Mouse (Mus musculus) embryo, embryonic 11.5 days (tissue): ENCODE data around the gene Slc25a29.
A peak's percentile ranks its signal among the peaks of the same experiment; 100 is the strongest.
"Not testable (repeated sequence)": the region's sequence is repeated elsewhere in the genome, so short reads cannot be mapped to it uniquely, and the experiment has no call there.

Source experiments
- DNase-seq: peaks from one replicate; pipeline ENCODE4 v3.0.0-alpha.2; 2012; ENCODE audit warnings: low read depth, low spot score

Gene Slc25a29

DNA sequence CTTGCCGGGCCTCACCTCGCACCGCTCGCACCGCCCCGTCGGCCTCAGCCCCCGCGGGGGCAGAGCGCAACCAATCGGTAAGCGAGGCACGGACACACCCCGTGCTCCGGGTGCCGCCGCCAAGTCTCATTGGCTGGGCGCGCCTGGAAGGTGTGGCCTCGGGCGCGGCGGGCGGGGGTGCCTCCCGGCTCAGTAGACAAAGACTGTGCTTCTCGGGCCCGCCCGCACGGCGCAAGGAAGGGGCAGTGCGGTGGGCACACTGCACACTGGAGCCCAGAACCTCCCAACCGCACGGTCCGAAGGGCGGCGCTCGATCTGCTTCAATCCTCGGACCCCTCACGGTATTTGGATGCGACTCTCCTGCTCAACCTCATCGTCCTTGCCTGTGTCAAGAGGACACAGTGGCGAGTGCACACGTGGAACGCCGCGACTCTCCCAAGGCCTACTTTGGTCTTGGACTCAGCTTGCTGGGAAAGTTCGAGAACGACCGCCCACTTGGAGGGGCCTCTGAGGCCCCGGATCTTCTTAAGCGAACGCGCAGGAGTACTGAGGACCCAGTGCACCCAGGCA lies at the start of gene Slc25a29, which contains the start of gene Slc25a47:
TSS of gene Slc25a29 (minus strand) at position 44 of the 570 bp plus-strand sequence.
TSS of gene Slc25a47 (plus strand) at position 207 of the 570 bp plus-strand sequence.
- DNase-seq, result peak; percentile 92

- DNase-seq, result no peak
These were observed 47.1 kb upstream of the Slc25a29 start for GRCm38 (mm10) chr12:108882776-108883175.

DNA sequence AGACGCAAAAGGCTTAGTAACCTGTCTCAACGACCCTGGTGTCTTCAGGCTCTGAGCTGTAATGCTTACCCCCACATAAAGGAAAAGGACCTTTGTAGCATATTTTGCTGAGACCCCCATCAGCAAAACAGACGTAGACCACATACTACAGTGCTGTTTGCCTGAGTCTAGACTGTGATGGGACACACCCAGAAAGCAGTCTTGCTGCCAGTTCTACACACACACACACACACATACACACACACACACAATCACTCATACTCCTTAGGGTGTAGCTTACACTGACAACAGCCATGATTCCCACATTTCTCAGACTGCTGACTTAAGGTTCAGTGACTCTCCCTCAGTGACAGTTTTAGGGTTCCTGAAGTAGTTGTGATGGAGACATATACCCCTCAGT lies 45.5 kb upstream of the Slc25a29 start:
- no peak for DNase-seq

DNA sequence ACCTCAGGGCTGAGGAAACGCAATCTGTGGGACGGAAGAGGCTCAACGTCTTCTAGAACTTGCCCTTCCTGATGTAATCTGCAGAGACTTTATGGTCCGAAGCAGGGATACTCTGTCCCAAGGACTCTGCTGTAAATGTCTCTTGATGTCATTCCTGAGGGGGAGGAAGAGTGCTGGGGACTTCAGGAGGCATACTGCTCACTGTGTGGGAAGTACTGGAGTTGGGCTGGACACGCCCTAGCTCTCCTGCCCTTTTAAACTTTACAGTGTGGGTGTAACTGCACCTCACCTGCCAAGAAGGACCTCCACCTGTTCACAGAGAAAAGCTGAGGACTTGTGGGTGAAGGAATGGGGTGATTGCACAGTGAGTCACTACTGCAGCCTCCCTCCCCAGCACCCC lies 44.9 kb upstream of the Slc25a29 start:
- no peak for DNase-seq

GRCm38 (mm10) chr12:108879138-108879537 lies 43.5 kb upstream of the Slc25a29 start:
- DNase-seq, result no peak

DNA sequence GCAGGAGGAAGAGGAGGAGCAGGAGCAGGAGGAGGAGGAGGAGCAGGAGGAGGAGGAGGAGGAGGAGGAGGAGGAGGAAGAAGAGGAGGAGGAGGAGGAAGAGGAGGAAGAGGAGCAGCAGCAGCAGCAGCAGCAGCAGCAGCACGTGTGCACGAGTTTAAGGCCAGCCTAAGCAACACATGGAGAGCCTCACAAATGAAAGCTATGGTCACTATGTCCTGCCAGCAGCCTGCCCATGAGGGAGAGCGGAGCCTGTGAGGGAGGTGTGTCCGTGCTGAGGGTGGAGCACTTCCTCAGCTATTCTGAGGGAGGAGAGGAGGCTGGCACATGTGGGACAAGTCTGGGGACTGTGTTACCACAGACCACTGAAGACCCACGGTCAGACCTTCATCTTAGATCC lies 37.4 kb upstream of the Slc25a29 start:
- no peak for DNase-seq

DNA sequence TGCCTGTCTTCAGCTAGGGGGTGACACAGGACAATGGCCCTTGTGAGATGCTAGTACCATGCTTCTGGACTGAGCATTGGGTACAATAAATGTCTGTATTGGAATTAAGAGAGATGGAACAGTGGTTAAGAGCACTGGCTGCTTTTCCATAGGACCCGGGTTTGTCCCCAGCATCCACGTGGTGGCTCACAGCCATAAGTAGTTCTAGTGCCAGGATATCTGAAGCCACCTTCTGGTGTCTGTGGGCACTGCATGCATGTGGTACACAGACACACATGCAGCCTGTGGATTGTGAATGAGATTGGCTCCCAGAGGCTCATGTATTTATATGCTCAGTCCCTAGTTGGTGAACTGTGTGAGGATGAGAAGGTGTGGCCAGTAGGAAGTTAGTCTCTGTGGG lies 33.9 kb upstream of the Slc25a29 start:
- no peak for DNase-seq

GRCm38 (mm10) chr12:108865007-108865494 lies 29.4 kb upstream of the Slc25a29 start:
- no peak for DNase-seq

- no peak for DNase-seq
These were observed 22.8 kb upstream of the Slc25a29 start for GRCm38 (mm10) chr12:108858486-108858885.

DNA sequence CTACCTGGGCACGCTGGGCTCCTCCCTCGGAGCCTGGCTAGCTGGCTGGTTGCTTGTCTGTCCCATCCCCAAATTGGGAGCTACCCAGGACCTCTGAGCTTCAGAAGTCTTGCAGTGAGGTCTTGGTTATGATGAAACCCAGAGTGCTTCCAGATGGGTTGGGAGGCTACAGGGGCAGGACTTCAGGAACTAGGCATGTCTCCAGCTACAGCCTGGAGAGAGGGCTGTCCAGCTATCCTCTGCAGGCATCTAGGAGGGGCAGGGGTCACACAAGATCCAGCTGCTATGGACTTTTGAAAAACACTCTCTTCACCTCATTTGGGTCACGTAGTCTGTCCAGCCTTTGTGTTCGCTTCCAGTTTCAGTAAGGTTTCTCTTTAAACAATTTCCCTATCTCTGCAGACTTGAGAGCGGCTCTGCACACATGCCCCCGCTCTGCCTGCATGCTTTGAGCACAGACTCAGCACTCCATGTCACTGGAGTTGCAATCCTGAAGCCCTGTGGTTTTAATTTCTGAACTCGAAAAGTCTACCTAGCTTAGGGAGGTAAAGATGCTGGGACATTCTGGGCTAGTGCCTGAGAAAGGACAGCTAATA lies 22.0 kb upstream of the Slc25a29 start:
- no peak for DNase-seq

DNA sequence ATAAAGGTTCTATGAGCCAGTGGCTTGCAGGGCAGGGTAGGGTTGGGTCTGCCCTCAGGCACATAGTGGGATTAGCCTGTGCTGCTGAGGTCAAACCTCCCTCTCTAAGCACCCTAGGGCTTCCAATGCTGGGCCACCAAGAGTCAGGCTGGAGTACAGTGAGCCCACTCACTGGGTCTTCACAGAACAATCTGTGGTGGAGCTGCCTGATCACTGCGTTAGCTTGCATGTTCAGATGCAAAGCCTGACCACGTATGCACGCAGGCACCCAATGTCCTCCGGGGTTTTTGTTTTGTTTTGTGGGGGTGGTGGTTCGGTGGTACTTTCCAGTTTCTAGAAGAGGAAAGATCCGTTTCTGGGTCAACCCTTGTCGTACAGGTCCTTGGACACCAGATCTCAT lies 21.4 kb upstream of the Slc25a29 start:
- DNase-seq, result no peak

GRCm38 (mm10) chr12:108856186-108856585 lies 20.5 kb upstream of the Slc25a29 start:
- DNase-seq, result no peak

DNA sequence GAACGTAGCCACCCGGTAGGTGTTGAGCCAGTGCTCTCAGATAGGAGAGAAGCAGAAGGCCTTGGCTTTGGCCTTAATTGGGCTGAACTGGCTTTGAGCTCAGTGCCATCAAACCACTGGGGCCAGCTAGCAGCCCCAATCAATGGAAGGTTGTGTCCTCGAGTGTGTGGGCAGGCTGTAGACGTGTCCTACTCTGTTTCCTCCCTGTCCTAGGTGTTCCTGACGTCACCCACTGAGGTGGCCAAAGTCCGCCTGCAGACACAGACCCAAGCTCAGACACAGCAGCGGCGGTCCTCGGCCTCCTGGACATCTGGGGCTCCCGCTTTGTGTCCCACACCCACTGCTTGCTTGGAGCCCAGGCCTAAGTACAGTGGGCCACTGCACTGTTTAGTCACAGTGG lies 19.4 kb upstream of the Slc25a29 start:
- DNase-seq, result no peak

GRCm38 (mm10) chr12:108852822-108853221 lies 17.1 kb upstream of the Slc25a29 start:
- DNase-seq, result no peak

- DNase-seq, result no peak
These were observed 15.2 kb upstream of the Slc25a29 start for GRCm38 (mm10) chr12:108850886-108851285.

DNA sequence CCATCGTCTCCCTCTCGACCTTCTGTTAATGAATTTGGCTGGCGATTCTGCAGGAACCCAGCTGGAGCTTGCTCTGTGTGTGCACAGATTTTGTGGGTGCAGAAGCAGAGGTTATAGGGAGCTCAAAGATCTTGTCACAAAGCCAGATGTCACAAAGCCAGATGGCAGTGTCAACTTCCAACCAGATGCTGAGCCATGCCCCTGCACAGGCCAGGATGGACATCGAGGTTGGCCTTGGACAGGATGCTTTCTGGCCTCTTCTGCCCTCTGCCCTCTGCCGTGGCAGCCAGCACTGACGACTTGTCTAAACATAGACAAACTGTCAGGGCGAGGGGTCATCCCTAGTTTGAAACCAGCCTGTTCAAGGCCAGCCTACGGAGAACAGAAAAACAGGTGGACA lies 14.4 kb upstream of the Slc25a29 start:
- DNase-seq, result no peak

DNA sequence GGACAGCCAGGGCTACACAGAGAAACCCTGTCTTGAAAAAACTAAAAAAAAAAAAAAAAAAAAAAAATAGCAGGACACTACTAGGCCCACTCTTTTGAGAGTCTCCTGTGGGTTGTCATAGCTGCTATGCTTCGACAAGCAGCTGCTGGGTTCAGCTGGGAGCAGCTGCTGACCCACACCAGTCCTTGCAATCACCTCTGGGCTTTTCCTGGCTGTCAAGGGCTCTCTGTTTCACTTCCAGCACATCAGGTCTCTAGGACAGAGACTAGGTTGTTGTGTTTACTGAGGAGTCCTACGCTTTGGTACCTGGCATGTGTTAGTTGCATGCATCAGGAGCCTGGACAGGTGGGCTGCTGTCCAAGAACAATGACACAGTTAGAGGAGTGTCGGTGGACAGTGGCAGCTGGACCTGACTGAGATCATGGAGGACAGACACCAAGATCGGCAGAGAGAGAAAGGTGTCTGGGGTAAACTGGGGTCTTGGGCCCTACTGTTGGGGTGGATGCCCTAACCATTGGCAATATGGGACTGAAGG lies 13.9 kb upstream of the Slc25a29 start:
- no peak for DNase-seq

DNA sequence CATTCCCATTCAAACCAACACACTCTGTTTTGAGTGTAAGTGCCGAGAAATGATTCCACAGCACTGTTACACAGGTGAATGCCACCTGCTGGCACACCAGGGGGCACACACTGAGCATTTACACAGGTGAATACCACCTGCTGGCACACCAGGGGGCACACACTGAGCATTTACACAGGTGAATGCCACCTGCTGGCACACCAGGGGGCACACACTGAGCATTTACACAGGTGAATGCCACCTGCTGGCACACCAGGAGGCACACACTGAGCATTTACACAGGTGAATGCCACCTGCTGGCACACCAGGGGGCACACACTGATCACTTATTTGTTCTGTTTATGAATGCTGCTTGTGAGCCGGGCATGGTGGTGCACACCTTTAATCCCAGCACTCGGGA lies 12.3 kb upstream of the Slc25a29 start:
- not testable (repeated sequence) for DNase-seq

DNA sequence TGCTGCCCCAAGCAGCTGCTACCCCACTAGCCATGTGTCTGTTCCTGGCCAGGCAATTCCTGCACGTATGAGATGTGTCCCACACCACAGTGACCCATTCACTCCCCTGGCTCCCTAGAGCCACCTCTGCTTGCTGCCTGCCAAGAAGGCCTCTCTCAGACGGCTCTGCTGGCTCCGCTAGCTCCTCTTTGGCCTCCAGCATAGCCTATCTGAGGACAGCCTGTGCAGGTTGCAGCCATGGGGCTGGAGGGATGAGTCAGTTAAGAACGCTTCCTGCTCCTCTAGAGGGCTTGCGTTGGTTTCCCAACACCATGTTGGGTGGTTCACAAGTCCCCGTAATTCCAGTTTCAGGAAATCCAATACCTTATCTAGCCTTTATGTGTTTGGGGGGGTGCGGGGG lies 7.0 kb upstream of the Slc25a29 start:
- no peak for DNase-seq

DNA sequence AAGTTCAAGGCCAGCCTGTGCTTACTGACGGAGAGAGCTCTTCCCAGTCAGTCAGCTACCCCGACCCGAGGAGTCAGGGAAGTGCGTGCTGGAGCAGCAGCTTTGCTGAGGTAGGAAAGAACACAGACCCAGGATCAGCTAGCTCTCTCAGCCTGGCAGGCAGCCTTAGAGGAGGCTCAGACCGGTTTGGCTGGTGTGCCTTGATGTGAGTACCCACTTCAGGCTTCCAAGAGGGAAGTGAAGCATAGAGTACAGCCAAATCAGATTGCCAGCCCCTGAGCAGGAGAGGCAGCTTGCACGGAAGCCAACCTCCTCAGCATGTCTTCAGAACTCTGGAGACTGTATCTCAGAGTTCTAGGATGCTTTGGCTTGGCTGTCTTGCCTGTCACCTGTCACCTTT lies 5.5 kb upstream of the Slc25a29 start:
- no peak for DNase-seq

DNA sequence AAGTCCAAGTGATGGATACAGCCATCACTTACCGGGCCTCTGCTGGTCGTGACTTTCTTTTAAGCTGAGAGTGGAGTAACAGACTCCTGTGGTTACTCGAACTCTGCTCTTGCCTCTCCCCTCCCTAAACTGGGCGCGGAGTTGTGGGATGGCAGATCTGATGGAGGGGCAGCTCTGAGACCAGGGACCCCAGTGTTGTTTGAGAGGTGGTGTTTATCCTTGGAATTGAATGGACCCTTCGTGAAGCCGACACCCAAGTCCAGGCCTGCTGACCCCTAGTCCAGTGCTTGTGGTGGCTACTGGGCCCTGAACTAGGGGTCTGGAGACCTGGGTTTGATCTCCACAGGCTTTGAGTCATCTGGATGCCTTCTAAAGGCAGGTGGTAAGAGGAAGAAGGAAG lies 1.0 kb upstream of the Slc25a29 start:
- no peak for DNase-seq

DNA sequence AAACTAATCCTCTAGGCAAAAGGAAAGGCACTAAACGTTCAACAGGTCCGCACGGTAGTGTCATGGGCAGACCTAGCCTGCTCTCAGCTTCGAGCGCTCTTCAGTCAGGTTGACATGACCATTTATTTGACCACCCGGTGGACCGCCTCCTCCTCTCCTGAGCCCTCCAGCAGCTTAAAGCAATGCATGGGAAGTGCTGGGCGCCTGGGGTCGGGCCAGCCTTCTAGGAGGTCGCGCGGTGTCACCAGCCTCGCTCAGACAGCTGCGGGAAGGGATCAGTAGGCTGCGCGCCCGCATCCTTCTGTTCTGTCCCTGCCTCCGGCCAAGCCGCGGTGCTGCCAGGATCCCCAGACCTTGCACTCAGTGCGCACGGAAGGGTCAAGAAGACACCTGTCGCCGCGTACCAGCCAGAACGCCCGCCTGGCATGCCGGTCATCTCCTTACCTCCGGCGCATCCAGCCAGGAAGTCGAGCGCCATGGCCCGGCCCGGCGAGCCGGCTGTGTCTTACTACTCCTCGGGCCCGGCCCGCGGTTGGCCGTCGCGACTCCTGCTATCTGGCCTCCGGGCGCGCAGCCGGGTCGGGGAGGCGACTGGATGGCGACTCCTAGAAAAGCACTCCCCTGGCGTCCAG lies 359 bp downstream of the Slc25a29 start:
- peak; percentile 5 for DNase-seq

DNA sequence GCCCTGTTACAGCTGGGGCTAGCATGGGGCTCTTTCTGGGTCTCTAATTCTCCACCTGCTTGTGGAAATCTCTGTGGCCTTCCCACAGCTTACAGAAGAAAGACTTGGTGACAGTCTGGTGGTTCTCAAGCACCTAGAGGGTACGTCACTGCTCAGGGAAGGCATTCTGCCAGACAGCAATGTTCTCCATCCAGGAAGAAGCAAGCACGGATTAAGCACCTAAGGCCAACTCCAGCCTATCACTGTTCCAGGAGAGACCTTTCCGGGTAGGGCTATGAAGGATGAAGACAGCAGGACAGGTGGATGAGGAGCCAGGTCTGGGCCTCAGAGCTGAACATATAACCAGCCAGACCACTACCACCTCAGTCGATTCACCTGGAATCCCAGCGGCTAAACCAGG lies 897 bp downstream of the Slc25a29 start:
- DNase-seq, result no peak
